Mouse (Mus musculus) limb, embryonic 12.5 days (tissue): ENCODE measurements around the gene Agpat2. TPM values are rescaled to one million over a fixed set of nuclear protein-coding genes. Genes with fewer than 3 reads are reported as not detected.

Source experiments
- ATAC-seq: fragments of 200-750 bp; cut with Nextera tagmentation; 2 replicates; pipeline ENCODE4 v1.8.0; 2017; ENCODE audit warnings: low read depth, moderate TSS enrichment; ENCODE audit not compliant: insufficient number of reproducible peaks, insufficient read depth, low FRiP score, low TSS enrichment
- H3K27ac ChIP-seq: fragments of 300-500 bp; sonication (generic); 2 replicates; pipeline ENCODE4 v1.5.1; 2016; ENCODE audit warnings: mild to moderate bottlenecking, moderate library complexity
- H3K27me3 ChIP-seq: fragments of 300-500 bp; sonication (generic); 2 replicates; pipeline ENCODE4 v1.6.1; 2016; ENCODE audit warnings: mild to moderate bottlenecking, moderate library complexity
- H3K36me3 ChIP-seq: fragments of 300-500 bp; sonication (generic); 2 replicates; pipeline ENCODE4 v1.6.1; 2016; ENCODE audit warnings: mild to moderate bottlenecking, moderate library complexity
- H3K4me1 ChIP-seq: fragments of 300-500 bp; sonication (generic); replicated peaks from 2 replicates; pipeline ENCODE4 v1.6.1; 2016
- H3K4me2 ChIP-seq: fragments of 300-500 bp; sonication (generic); 2 replicates; pipeline ENCODE4 v1.6.1; 2016; ENCODE audit warnings: mild to moderate bottlenecking, moderate library complexity
- H3K4me3 ChIP-seq: fragments of 300-500 bp; sonication (generic); replicated peaks from 2 replicates; pipeline ENCODE4 v1.5.1; 2016; ENCODE audit warnings: mild to moderate bottlenecking
- H3K9ac ChIP-seq: fragments of 300-500 bp; sonication (generic); replicated peaks from 2 replicates; pipeline ENCODE4 v1.6.1; 2016; ENCODE audit warnings: mild to moderate bottlenecking, moderate library complexity
- H3K9me3 ChIP-seq: fragments of 300-500 bp; sonication (generic); 2 replicates; pipeline ENCODE4 v1.6.1; 2016; ENCODE audit warnings: mild to moderate bottlenecking, moderate library complexity
- WGBS: fragments of 180-500 bp; shearing (Covaris S2); methylation state at CpG from one replicate; pipeline ENCODE4 v1.1.7; 2016; 5-methylcytosine and 5-hydroxymethylcytosine counted together
- polyA plus RNA-seq: library from polyadenylated mRNA; unstranded; fragments of >200 nt; fragmentation: Nextera tagmentation; extraction: Ambion mirVana; gene quantifications from 2 replicates; pipeline ENCODE4 v1.2.1, GENCODE M21; 2016

Gene Agpat2
- polyA plus RNA-seq, 1 experiment from 2014 or later = 17.1 TPM

- Histone ChIP-seq H3K4me2 (no peak overlapping the region), H3K27ac (peak overlapping the region; percentile 29), H3K4me3 (no peak overlapping the region), H3K9ac (0 out of 2 replicates have a peak overlapping the region, but pooled peaks have one; percentile 18), H3K4me1 (peaks cover 41% of the 10 kb centered on the region), H3K9me3 (no peaks in the 10 kb centered on the region), H3K27me3 (no peaks in the 10 kb centered on the region), H3K36me3 (peaks cover 70% of the 10 kb centered on the region)
- no peak for ATAC-seq
- 74% methylated on average over 21 of the region's 21 CpGs for WGBS
Observed at GRCm38 (mm10) chr2:26635489-26636324, 31.5 kb upstream of the Agpat2 start.

DNA sequence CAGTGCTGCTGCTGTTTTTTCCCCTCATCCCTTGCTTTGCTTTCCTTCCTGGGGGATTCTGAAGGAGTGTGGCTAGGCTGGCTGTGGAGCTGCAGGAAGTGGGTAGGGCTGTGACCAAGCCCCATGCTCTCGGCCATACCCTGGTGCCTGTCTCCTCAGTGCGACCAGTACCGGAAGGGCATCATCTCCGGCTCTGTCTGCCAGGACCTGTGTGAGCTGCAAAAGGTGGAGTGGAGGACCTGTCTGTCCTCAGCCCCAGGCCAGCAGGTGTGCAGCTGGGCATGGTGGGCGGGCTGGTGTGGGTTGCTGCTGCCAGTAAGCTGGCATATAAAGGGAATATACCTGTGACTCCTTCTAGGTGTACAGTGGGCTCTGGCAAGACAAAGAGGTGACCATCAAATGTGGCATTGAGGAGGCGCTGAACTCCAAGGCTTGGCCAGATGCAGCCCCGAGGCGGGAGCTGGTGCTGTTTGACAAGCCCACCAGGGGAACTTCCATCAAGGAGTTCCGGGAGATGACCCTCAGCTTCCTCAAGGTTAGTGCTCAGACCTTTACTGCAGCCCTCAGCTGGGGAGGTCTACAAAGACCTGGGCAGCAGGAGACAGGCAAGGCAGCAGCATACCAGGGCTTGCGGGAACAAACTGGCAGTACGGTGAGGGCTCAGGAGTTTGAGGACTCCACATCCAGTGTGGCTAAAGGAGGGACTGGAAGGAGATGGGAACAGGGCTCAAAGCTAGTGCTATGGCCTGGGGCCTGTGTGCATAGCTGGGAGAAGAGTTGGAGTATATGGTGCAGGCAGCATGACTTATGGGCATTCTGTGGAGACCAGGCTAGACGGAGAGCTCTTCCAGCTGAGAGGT, 30.6 kb upstream of the Agpat2 start:
- Histone ChIP-seq H3K27me3 (no peaks in the 10 kb centered on the region), H3K36me3 (peaks cover 70% of the 10 kb centered on the region), H3K9me3 (no peaks in the 10 kb centered on the region), H3K4me3 (no peak overlapping the region), H3K4me2 (no peak overlapping the region), H3K27ac (peak overlapping the region; percentile 12; the same call in 1 of the 2 replicates), H3K9ac (0 out of 2 replicates have a peak overlapping the region, but pooled peaks have one; percentile 18), H3K4me1 (peaks cover 45% of the 10 kb centered on the region)
- WGBS = 57% methylated on average over 12 of the region's 12 CpGs
- ATAC-seq = no peak

- Histone ChIP-seq H3K36me3 (peaks cover 70% of the 10 kb centered on the region), H3K4me3 (no peak overlapping the region), H3K4me1 (peaks cover 51% of the 10 kb centered on the region), H3K9ac (no peak overlapping the region), H3K27ac (0 out of 2 replicates have a peak overlapping the region, but pooled peaks have one; percentile 12), H3K4me2 (no peak overlapping the region), H3K27me3 (no peaks in the 10 kb centered on the region), H3K9me3 (no peaks in the 10 kb centered on the region)
- ATAC-seq = no peak
- WGBS = 76% methylated on average over 4 of the region's 4 CpGs
Observed at GRCm38 (mm10) chr2:26633953-26634530, 29.8 kb upstream of the Agpat2 start.

- H3K9ac ChIP-seq = no peak overlapping the region; the same call in 1 of the 2 replicates
- 77% methylated on average over 16 of the region's 16 CpGs for WGBS
- peaks cover 57% of the 10 kb centered on the region for H3K36me3 ChIP-seq
- H3K4me1 ChIP-seq = peaks cover 42% of the 10 kb centered on the region
- no peak for ATAC-seq
- H3K4me3 ChIP-seq = no peak overlapping the region
- H3K4me2 ChIP-seq = no peak overlapping the region
- H3K9me3 ChIP-seq = no peaks in the 10 kb centered on the region
- H3K27ac ChIP-seq = 0 out of 2 replicates have a peak overlapping the region, but pooled peaks have one; percentile 35
- no peaks in the 10 kb centered on the region for H3K27me3 ChIP-seq
Observed at GRCm38 (mm10) chr2:26632541-26633395, 28.6 kb upstream of the Agpat2 start.

- H3K9ac ChIP-seq = peak overlapping the region; percentile 94
- H3K4me1 ChIP-seq = peaks cover 41% of the 10 kb centered on the region
- WGBS = 22% methylated on average over 5 of the region's 5 CpGs
- H3K4me2 ChIP-seq = peak overlapping the region; percentile 88
- peaks cover 19% of the 10 kb centered on the region; the same call in 1 of the 2 replicates for H3K36me3 ChIP-seq
- H3K4me3 ChIP-seq = peak overlapping the region; percentile 78
- H3K27ac ChIP-seq = peak overlapping the region; percentile 36; the same call in 1 of the 2 replicates
- peak; percentile 54 for ATAC-seq
- H3K9me3 ChIP-seq = no peaks in the 10 kb centered on the region
- no peaks in the 10 kb centered on the region for H3K27me3 ChIP-seq
Observed at GRCm38 (mm10) chr2:26628792-26629437, 24.7 kb upstream of the Agpat2 start.

- Histone ChIP-seq H3K4me2 (peak within 1 kb of the TSS; percentile 88), H3K36me3 (peaks cover 12% of the 10 kb centered on the region; the same call in 1 of the 2 replicates), H3K9me3 (no peaks in the 10 kb centered on the region), H3K9ac (peak within 1 kb of the TSS; percentile 94), H3K4me3 (peak within 1 kb of the TSS; percentile 78), H3K4me1 (peaks cover 40% of the 10 kb centered on the region), H3K27me3 (no peaks in the 10 kb centered on the region), H3K27ac (peak within 1 kb of the TSS; percentile 45; the same call in 1 of the 2 replicates)
- peak; percentile 54 for ATAC-seq
- WGBS = 1% methylated on average over 70 of the region's 70 CpGs
Observed at GRCm38 (mm10) chr2:26627921-26628739, 23.9 kb upstream of the Agpat2 start, which contains the start of gene Fam69b. Fam69b (plus strand) TSS chr2:26628457.

DNA sequence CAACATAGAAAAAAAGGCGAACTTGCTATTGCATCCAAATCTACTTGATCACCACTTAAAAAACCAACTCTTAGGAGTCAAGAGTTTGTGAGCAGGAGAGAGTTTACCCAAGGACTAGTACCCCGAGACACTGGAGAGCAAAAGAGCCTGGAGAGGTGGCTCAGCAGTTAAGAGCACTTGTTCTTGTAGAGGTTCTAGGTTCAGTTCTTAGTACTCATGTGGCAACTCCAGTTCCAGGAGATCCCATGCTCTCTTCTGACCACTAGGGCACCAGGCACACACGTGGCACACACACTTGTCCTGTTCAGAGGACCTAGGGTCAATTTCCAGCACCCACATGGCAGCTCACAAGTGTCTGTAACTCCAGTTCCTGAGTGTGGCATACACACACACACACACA, 21.9 kb upstream of the Agpat2 start:
- ATAC-seq = no peak
- no peaks in the 10 kb centered on the region for H3K9me3 ChIP-seq
- H3K4me2 ChIP-seq = no peak overlapping the region
- 71% methylated on average over 3 of the region's 3 CpGs for WGBS
- H3K27me3 ChIP-seq = no peaks in the 10 kb centered on the region
- H3K4me1 ChIP-seq = peaks cover 29% of the 10 kb centered on the region
- H3K27ac ChIP-seq = no peak overlapping the region
- H3K36me3 ChIP-seq = no peaks in the 10 kb centered on the region
- H3K4me3 ChIP-seq = no peak overlapping the region
- no peak overlapping the region for H3K9ac ChIP-seq

DNA sequence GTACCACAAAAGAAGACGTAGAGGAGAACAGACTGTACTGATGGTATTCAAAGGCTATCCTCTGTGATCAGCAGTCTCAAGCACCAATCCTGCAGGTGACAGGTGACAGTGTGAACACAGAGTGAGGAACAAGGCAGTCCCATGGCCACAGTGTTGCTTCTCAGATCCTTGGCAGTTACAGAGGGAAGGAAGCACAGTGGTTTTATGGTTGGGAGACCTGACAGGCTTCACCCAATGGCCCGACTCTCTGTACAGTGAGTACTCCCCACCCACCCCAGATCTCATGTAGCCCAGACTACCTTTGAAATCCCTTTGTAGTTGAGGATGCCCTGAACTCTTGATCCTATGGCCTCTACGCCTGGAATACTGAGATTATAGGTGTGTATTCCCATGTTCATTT, 21.2 kb upstream of the Agpat2 start:
- H3K9ac ChIP-seq = no peak overlapping the region
- no peaks in the 10 kb centered on the region for H3K27me3 ChIP-seq
- no peak overlapping the region for H3K4me3 ChIP-seq
- no peak overlapping the region for H3K27ac ChIP-seq
- H3K4me2 ChIP-seq = no peak overlapping the region
- H3K4me1 ChIP-seq = peaks cover 22% of the 10 kb centered on the region
- no peak for ATAC-seq
- H3K36me3 ChIP-seq = no peaks in the 10 kb centered on the region
- no peaks in the 10 kb centered on the region for H3K9me3 ChIP-seq
- WGBS = 81% methylated on average over 3 of the region's 3 CpGs

DNA sequence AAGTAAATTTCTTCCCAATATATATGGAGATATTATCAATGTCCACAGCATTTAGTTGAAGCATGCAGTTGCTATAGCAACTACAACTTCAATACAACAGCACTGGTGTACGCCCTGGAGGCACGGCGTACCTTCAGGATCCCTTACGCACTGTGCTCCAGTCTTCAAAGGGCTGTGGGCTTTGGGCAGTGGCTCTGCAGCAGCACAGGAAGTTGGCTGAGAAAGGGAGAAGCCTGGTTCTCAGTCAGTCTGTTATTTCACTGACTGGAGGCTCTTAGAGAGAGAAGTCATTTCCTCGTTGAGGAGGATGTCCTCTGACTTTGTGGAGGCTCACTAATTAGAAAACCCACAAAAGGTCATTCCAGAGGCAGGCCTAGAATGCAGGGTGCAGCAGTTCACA, 18.8 kb upstream of the Agpat2 start:
- Histone ChIP-seq H3K4me2 (no peak overlapping the region), H3K9me3 (no peaks in the 10 kb centered on the region), H3K9ac (no peak overlapping the region), H3K27ac (no peak overlapping the region), H3K36me3 (no peaks in the 10 kb centered on the region), H3K4me3 (no peak overlapping the region), H3K27me3 (no peaks in the 10 kb centered on the region; the same call in 1 of the 2 replicates), H3K4me1 (0 out of 2 replicates have a peak, but pooled peaks cover 4% of the 10 kb centered on the region)
- 61% methylated on average over 5 of the region's 5 CpGs for WGBS
- ATAC-seq = no peak
